Mouse (Mus musculus) stomach, embryonic 16.5 days (tissue): ENCODE data around the gene Naa80. TPM values are rescaled to one million over a fixed set of nuclear protein-coding genes. Genes with fewer than 3 reads are reported as not detected.
"Not testable (repeated sequence)": the region's sequence is repeated elsewhere in the genome, so short reads cannot be mapped to it uniquely, and the experiment has no call there.

Experiments used
- ATAC-seq: fragments of 200-750 bp; cut with Nextera tagmentation; 2 replicates; pipeline ENCODE4 v1.8.0; 2017; ENCODE audit warnings: moderate number of reproducible peaks, moderate TSS enrichment; ENCODE audit not compliant: insufficient read depth, low FRiP score
- H3K27ac ChIP-seq: fragments of 300-500 bp; sonication (generic); 2 replicates; pipeline ENCODE4 v1.5.1; 2014; ENCODE audit warnings: low read length
- H3K27me3 ChIP-seq: fragments of 300-500 bp; sonication (generic); 2 replicates; pipeline ENCODE4 v1.6.1; 2014; ENCODE audit warnings: low read length, control low read depth, mixed read lengths; ENCODE audit not compliant: control insufficient read depth, insufficient read depth
- H3K36me3 ChIP-seq: fragments of 300-500 bp; sonication (generic); 2 replicates; pipeline ENCODE4 v1.6.1; 2014; ENCODE audit warnings: low read length; ENCODE audit not compliant: control insufficient read depth, insufficient read depth
- H3K4me1 ChIP-seq: fragments of 300-500 bp; sonication (generic); 2 replicates; pipeline ENCODE4 v1.6.1; 2014; ENCODE audit warnings: low read length, control low read depth, mixed read lengths; ENCODE audit not compliant: control insufficient read depth, insufficient read depth
- H3K4me2 ChIP-seq: fragments of 300-500 bp; sonication (generic); 2 replicates; pipeline ENCODE4 v1.6.1; 2014; ENCODE audit warnings: low read depth, low read length, mixed read lengths
- H3K4me3 ChIP-seq: fragments of 300-500 bp; sonication (generic); replicated peaks from 2 replicates; pipeline ENCODE4 v1.5.1; 2014; ENCODE audit warnings: mild to moderate bottlenecking, low read length
- H3K9ac ChIP-seq: fragments of 300-500 bp; sonication (generic); 2 replicates; pipeline ENCODE4 v1.6.1; 2014; ENCODE audit warnings: low read length
- H3K9me3 ChIP-seq: fragments of 300-500 bp; sonication (generic); replicated peaks from 2 replicates; pipeline ENCODE4 v1.6.1; 2016; ENCODE audit warnings: low read length, control low read depth; ENCODE audit not compliant: control insufficient read depth
- WGBS: fragments of 180-500 bp; shearing (Covaris S2); extraction: QIAGEN DNeasy Blood & Tissue Kit; methylation state at CpG from one replicate; pipeline ENCODE4 v1.1.7; 2014; 5-methylcytosine and 5-hydroxymethylcytosine counted together
- polyA plus RNA-seq: library from polyadenylated mRNA; unstranded; fragments of >200 nt; fragmentation: Nextera tagmentation; extraction: Ambion mirVana; gene quantifications from 2 replicates; pipeline ENCODE4 v1.2.1, GENCODE M21; 2015

Gene Naa80
- polyA plus RNA-seq, 1 experiment from 2014 or later, result 17.4 TPM

DNA sequence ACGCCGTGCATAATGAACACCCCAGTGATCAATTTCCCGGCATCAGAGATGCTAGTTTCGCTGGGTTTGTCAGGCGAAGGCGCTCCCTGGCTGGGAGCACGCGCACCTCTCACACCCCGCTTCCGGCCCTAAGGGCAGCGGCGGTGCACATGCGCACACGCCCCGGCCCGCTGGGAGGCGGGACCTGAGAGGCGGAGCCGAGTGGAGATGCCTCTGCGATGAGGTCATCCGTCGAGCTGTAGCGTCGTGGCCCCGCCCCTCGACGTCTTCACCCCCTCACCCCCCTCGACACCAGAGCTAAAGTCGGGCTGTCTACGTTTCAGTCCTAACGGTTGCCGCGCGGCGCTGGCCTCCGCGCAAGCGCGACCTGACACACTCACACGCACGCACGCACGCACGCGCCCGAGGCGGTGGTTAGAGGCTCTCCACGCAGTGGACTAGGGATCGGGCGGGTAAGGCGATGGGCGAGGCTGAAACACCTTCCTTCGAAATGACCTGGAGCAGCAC is 24.3 kb upstream of the Naa80 start:
- peak; percentile 91 for ATAC-seq
- Histone ChIP-seq H3K27ac (peak overlapping the region; percentile 95), H3K9me3 (no peaks in the 10 kb centered on the region), H3K4me2 (peak overlapping the region; percentile 96), H3K27me3 (no peaks in the 10 kb centered on the region), H3K9ac (peak overlapping the region; percentile 93), H3K4me1 (peaks cover 45% of the 10 kb centered on the region), H3K36me3 (peaks cover 18% of the 10 kb centered on the region), H3K4me3 (peak overlapping the region; percentile 73)
- WGBS, result under 1% methylated on average over 53 of the region's 53 CpGs

- ATAC-seq, result peak; percentile 9; the same call in 1 of the 2 replicates
- WGBS, result under 1% methylated on average over 23 of the region's 23 CpGs
- Histone ChIP-seq H3K4me3 (peak overlapping the region; percentile 73), H3K27me3 (no peaks in the 10 kb centered on the region), H3K4me2 (peak overlapping the region; percentile 96), H3K4me1 (peaks cover 45% of the 10 kb centered on the region), H3K36me3 (peaks cover 25% of the 10 kb centered on the region), H3K9ac (peak overlapping the region; percentile 93), H3K9me3 (no peaks in the 10 kb centered on the region), H3K27ac (peak overlapping the region; percentile 95)
Observed at GRCm38 (mm10) chr9:107555031-107555457, 23.6 kb upstream of the Naa80 start.

GRCm38 (mm10) chr9:107555701-107556100 is 23.0 kb upstream of the Naa80 start:
- Histone ChIP-seq H3K4me3 (peak overlapping the region; percentile 73), H3K27ac (peak overlapping the region; percentile 95), H3K9ac (peak overlapping the region; percentile 93), H3K27me3 (no peaks in the 10 kb centered on the region), H3K36me3 (peaks cover 28% of the 10 kb centered on the region), H3K9me3 (no peaks in the 10 kb centered on the region), H3K4me2 (peak overlapping the region; percentile 96), H3K4me1 (peaks cover 44% of the 10 kb centered on the region)
- WGBS, result 46% methylated on average over 2 of the region's 2 CpGs
- no peak for ATAC-seq

DNA sequence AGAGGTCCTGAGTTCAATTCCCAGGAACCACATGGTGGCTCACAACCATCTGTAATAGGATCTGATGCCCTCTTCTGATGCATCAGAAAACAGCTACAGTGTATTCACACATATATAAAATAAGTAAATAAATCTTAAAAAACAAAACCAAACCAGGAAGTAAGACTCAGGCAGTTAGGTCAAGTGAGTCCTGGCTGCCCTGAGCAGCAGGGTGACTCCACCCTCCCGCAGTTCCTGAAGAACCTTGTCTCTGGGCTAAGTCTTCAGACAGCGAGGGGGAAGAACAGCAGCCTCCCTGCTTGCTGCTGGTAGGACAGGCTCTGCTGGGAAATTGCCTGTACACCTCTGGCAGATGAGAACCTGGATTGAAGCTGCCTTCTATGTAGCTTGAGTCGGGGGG is 22.3 kb upstream of the Naa80 start:
- ATAC-seq, result no peak
- peak overlapping the region; percentile 95 for H3K27ac ChIP-seq
- 56% methylated on average over 3 of the region's 3 CpGs for WGBS
- H3K4me2 ChIP-seq, result peak overlapping the region; percentile 96
- H3K9ac ChIP-seq, result peak overlapping the region; percentile 93
- peaks cover 35% of the 10 kb centered on the region for H3K36me3 ChIP-seq
- H3K27me3 ChIP-seq, result no peaks in the 10 kb centered on the region
- H3K4me3 ChIP-seq, result peak overlapping the region; percentile 73
- no peaks in the 10 kb centered on the region for H3K9me3 ChIP-seq
- peaks cover 38% of the 10 kb centered on the region for H3K4me1 ChIP-seq

DNA sequence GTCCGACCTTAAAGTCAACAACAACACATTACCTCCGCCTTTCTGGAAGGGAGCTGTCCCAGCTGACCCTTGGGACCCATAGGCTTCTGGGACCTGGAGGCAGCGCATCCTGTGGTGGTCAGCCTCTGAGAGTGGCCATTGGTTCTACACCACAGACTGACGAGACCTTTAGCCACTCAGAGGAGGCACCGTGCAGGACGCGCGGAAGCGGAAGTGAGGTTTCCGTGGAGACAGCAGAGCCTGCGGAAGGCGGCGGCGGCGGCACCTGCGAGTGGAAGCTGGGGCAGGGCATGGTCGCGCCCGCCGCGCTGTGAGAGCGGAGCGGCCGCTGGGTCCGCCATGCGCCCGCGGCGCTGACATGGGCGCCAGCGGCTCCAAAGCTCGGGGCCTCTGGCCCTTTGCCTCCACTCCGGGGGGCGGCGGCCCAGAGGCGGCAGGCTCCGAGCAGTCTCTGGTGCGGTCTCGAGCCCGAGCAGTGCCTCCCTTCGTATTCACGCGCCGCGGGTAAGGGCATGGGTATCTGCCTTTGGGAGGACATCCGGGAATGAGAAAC is 15.6 kb upstream of the Naa80 start, which contains the start of gene Tusc2:
Gene Tusc2 (plus strand): TSS at position 227 of the 553 bp plus-strand sequence.
- peak within 1 kb of the TSS; percentile 95 for H3K4me3 ChIP-seq
- no peaks in the 10 kb centered on the region for H3K9me3 ChIP-seq
- peak within 1 kb of the TSS; percentile 89 for H3K9ac ChIP-seq
- peak; percentile 94 for ATAC-seq
- peak within 1 kb of the TSS; percentile 58 for H3K27ac ChIP-seq
- no peaks in the 10 kb centered on the region for H3K27me3 ChIP-seq
- peak within 1 kb of the TSS; percentile 85 for H3K4me2 ChIP-seq
- WGBS, result 0% methylated on average over 46 of the region's 46 CpGs
- H3K36me3 ChIP-seq, result peaks cover 39% of the 10 kb centered on the region
- peaks cover 28% of the 10 kb centered on the region for H3K4me1 ChIP-seq

DNA sequence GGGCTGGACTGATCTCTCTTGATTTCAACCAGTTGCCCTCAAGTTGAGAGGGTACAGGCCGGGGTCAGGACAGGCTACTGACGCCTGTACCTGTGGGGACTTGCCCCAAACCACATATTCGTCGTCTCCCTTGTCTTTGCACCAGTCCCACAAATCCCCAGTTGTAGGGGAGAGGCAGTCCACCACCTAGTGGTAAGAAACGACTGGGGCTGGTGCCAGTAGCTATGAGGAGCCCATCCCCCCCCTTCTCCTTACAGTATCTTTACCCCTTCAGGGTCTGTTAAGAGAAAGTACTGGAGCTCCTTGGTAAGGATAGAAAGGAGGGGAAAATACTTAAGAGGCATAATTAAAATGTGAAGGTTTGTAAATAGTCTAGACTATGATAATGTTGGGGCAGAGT is 13.1 kb upstream of the Naa80 start:
- Histone ChIP-seq H3K9ac (0 out of 2 replicates have a peak overlapping the region, but pooled peaks have one; percentile 4), H3K4me1 (peaks cover 41% of the 10 kb centered on the region), H3K27ac (peak overlapping the region; percentile 89; the same call in 1 of the 2 replicates), H3K4me2 (peak overlapping the region; percentile 90; the same call in 1 of the 2 replicates), H3K36me3 (peaks cover 19% of the 10 kb centered on the region)
- not testable (repeated sequence) for H3K4me3 ChIP-seq, H3K9me3 ChIP-seq, H3K27me3 ChIP-seq, ATAC-seq
- WGBS, result 47% methylated on average over 5 of the region's 5 CpGs

GRCm38 (mm10) chr9:107566041-107566709 is 12.5 kb upstream of the Naa80 start:
- no peaks in the 10 kb centered on the region for H3K27me3 ChIP-seq
- no peak for ATAC-seq
- H3K9me3 ChIP-seq, result no peaks in the 10 kb centered on the region
- no peak overlapping the region for H3K4me3 ChIP-seq
- peaks cover 13% of the 10 kb centered on the region for H3K36me3 ChIP-seq
- 48% methylated on average over 15 of the region's 15 CpGs for WGBS
- peak overlapping the region; percentile 89 for H3K27ac ChIP-seq
- peak overlapping the region; percentile 90; the same call in 1 of the 2 replicates for H3K4me2 ChIP-seq
- H3K9ac ChIP-seq, result no peak overlapping the region
- H3K4me1 ChIP-seq, result peaks cover 47% of the 10 kb centered on the region

- H3K27ac ChIP-seq, result peak overlapping the region; percentile 89
- H3K4me2 ChIP-seq, result peak overlapping the region; percentile 90; the same call in 1 of the 2 replicates
- no peak for ATAC-seq
- H3K9me3 ChIP-seq, result no peaks in the 10 kb centered on the region
- H3K9ac ChIP-seq, result peak overlapping the region; percentile 34; the same call in 1 of the 2 replicates
- 45% methylated on average over 3 of the region's 3 CpGs for WGBS
- peaks cover 53% of the 10 kb centered on the region for H3K4me1 ChIP-seq
- H3K36me3 ChIP-seq, result peaks cover 7% of the 10 kb centered on the region
- no peak overlapping the region for H3K4me3 ChIP-seq
- H3K27me3 ChIP-seq, result no peaks in the 10 kb centered on the region
Observed at GRCm38 (mm10) chr9:107566855-107567254, 11.8 kb upstream of the Naa80 start.
